Mouse (Mus musculus): ENCODE data around the gene Zfp871.
"Not testable (repeated sequence)": the region's sequence is repeated elsewhere in the genome, so short reads cannot be mapped to it uniquely, and the experiment has no call there.

Zfp871 gene

GRCm38 (mm10) chr17:32738406-32738805 lies 49.7 kb downstream of the Zfp871 start:
- DNase-seq (ENCODE audit: low spot score), result no peak

GRCm38 (mm10) chr17:32729029-32729428 lies 59.1 kb downstream of the Zfp871 start:
- DNase-seq (ENCODE audit: low spot score), result no peak

DNA sequence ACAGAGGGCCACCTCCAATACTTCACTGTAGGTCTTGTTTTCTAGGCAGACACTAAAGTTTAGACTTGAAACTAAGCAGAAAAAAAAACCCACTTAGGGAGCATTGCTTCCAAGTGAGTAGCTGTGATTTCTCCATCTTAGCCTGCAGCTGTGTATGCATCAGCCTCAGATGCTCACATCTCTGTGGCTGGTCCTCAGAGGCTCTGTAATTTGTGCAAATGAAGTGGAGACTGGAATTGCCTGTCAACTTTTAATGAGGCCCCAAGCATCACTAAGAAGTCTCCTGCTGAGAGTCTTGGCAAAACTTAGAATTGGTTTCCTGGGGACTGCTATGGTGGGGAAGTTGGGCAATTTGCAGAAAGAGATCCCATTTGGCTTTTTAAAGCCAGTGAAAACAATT lies 61.7 kb downstream of the Zfp871 start:
- not testable (repeated sequence) for DNase-seq (ENCODE audit: low spot score)

DNA sequence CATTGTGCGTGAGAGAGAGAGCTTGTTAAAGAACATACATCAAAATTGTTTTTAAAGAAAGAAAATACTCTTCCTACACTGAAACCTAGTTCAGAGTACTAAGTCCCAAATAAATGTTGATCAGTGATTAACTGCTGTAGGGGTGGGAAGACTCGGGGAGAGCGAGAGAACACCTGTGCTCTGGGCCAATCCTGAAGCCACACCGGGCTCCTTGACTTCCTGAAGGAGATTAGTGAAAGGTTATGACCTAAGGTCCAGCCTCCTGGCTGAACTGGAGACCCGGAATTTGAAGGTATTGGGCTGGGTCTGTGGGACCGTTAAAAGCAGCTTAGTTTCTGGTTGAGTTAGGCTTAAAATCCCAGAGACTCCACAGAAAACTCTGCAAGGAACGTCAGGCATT lies 65.3 kb downstream of the Zfp871 start:
- DNase-seq (ENCODE audit: low spot score), result no peak

GRCm38 (mm10) chr17:32722151-32722550 lies 65.9 kb downstream of the Zfp871 start:
- DNase-seq (ENCODE audit: low spot score), result not testable (repeated sequence)
